Mouse (Mus musculus) gastrocnemius, postnatal 4 days (tissue): ENCODE results near the gene Glrp1. TPM values are rescaled to one million over a fixed set of nuclear protein-coding genes. Genes with fewer than 3 reads are reported as not detected.
A peak's percentile ranks its signal among the peaks of the same experiment; 100 is the strongest.

ENCODE experiments used
- DNase-seq, 2 experiments: peaks; one replicate each; pipeline ENCODE4 v3.0.0; 2021 to 2022; ENCODE audit warnings: low spot score in 2 of 2, mixed read lengths in 2 of 2
- total RNA-seq, 2 experiments: library from RNA; stranded (reverse); gene quantifications; 2 replicates each; pipeline ENCODE4 v1.2.3; 2021

The Glrp1 gene
- total RNA-seq, 2 experiments from 2014 or later = not detected

GRCm38 (mm10) chr1:88497407-88497806, 12.5 kb downstream of the Glrp1 start:
- no peak for DNase-seq

GRCm38 (mm10) chr1:88492415-88492814, 17.5 kb downstream of the Glrp1 start:
- no peak for DNase-seq

- DNase-seq = no peak
Measured at GRCm38 (mm10) chr1:88491617-88492378, 18.1 kb downstream of the Glrp1 start.

- DNase-seq = no peak
Measured at GRCm38 (mm10) chr1:88490164-88490563, 19.7 kb downstream of the Glrp1 start.

- no peak for DNase-seq
Measured at GRCm38 (mm10) chr1:88488957-88489356, 20.9 kb downstream of the Glrp1 start.

GRCm38 (mm10) chr1:88486336-88486735, 23.5 kb downstream of the Glrp1 start:
- DNase-seq = no peak

- no peak for DNase-seq
Measured at GRCm38 (mm10) chr1:88484059-88484458, 25.8 kb downstream of the Glrp1 start.

- DNase-seq = no peak
Measured at GRCm38 (mm10) chr1:88482142-88483099, 27.4 kb downstream of the Glrp1 start.

- no peak for DNase-seq
Measured at GRCm38 (mm10) chr1:88480594-88480993, 29.3 kb downstream of the Glrp1 start.

- no peak for DNase-seq
Measured at GRCm38 (mm10) chr1:88478205-88478604, 31.7 kb downstream of the Glrp1 start.

GRCm38 (mm10) chr1:88476554-88477085, 33.2 kb downstream of the Glrp1 start:
- no peak for DNase-seq

GRCm38 (mm10) chr1:88475502-88475953, 34.3 kb downstream of the Glrp1 start:
- no peak for DNase-seq

GRCm38 (mm10) chr1:88474598-88474997, 35.3 kb downstream of the Glrp1 start:
- peak; percentile 36 to 63 for DNase-seq

- DNase-seq = no peak
Measured at GRCm38 (mm10) chr1:88473899-88474298, 36.0 kb downstream of the Glrp1 start.

GRCm38 (mm10) chr1:88472258-88472657, 37.6 kb downstream of the Glrp1 start:
- no peak for DNase-seq

- DNase-seq = no peak
Measured at GRCm38 (mm10) chr1:88469746-88470145, 40.1 kb downstream of the Glrp1 start.

GRCm38 (mm10) chr1:88468335-88468734, 41.5 kb downstream of the Glrp1 start:
- no peak for DNase-seq

- no peak for DNase-seq
Measured at GRCm38 (mm10) chr1:88467866-88468265, 42.0 kb downstream of the Glrp1 start.

GRCm38 (mm10) chr1:88466325-88467064, 43.4 kb downstream of the Glrp1 start:
- no peak for DNase-seq

GRCm38 (mm10) chr1:88465722-88466121, 44.1 kb downstream of the Glrp1 start:
- DNase-seq = no peak
